Mouse (Mus musculus): ENCODE data around the gene Cd2. TPM values are rescaled to one million over a fixed set of nuclear protein-coding genes. Genes with fewer than 3 reads are reported as not detected.

Cd2 gene
- total and polyA plus RNA-seq, 2 experiments = 0.33 to 1.0 TPM

DNA sequence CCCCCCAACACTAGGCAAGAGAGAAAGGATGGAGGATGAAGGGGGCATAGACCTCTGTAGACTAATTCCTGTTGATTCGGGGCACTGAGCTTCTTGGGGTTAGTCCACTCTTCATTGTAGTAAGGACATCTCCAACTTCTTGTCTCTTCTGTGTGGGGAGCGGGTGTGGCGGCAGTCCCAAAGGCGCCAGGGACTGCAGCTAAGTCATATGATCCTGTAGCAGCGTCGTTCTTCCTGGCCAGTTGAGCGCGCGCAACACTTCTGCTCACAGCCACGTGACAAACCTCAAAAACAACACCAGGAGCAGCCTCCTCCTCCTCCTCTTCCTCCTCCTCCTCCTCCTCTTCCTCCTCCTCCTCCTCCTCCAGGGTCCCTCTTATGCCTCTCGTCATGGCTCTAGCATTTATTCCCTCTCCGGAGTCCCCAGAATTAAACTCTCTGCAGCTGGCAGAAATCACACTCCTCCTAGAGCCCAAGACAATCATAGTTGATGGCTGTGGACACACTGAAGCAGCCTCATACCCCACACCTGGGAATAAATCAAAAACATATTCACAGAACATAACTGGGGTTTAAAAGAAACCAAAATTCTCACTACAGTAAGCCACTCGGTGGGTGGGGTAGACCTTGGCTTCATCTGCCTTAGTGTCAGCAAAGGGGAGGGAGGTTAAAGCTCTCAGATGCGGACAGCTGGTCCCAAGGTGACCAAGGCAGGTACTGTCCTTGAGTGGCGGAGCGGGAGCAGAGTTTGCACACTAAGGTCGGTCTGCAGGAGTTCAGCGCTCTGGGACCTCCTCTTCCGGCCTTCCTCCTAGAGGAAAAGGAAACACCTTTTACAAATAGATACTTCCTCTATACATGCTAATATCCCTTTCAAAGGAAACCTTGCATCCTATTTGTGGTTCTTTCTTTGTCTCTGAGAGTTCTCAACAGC, 3.1 kb upstream of the Cd2 start:
- Histone ChIP-seq H3K27me3 (ENCODE audit: control insufficient read depth, insufficient read depth, low read length) (no peaks in the 10 kb centered on the region), H3K27ac (replicated peaks; ENCODE audit: insufficient read depth, low read depth, low read length) (no peak overlapping the region), H3K9ac (ENCODE audit: low read depth, low read length) (no peak overlapping the region), H3K4me1 (ENCODE audit: control insufficient read depth, insufficient read depth, low read length) (no peaks in the 10 kb centered on the region), H3K79me2 (ENCODE audit: control insufficient read depth, insufficient read depth, low read length) (no peaks in the 10 kb centered on the region), H3K36me3 (ENCODE audit: control insufficient read depth, insufficient read depth, low read length) (no peaks in the 10 kb centered on the region), H3K4me3 (ENCODE audit: insufficient read depth, low read depth, low read length) (no peak overlapping the region)
- 73% methylated on average over 19 of the region's 19 CpGs for WGBS
- TF ChIP-seq POLR2A (IDR thresholded peaks at IDR 0.05; ENCODE audit: extremely low read depth, insufficient read depth, low read length) (no peak), CTCF (IDR thresholded peaks at IDR 0.05; ENCODE audit: low read depth, low read length) (no peak)
- no peak for DNase-seq (ENCODE audit: extremely low read depth, low read depth, low spot score)

DNA sequence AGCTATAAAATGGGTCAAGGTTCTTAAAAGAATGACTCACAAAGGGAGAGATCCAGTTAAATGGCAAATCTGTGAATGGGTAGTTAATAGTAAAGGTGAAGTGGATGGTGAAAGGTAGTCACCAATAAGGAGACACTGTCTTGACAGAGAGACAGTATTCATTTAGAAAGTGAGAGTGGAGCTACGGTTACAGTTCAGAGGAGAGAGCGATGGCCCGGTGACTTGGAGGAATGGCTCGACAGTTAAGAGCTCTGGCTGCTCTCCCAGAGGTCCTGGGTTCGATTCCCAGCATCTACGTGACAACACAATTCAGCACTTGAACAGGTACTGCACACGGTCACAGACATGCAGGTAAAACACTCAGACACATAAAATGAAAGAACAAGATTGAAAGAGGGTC, 2.3 kb upstream of the Cd2 start:
- Histone ChIP-seq H3K79me2 (ENCODE audit: control insufficient read depth, insufficient read depth, low read length) (no peaks in the 10 kb centered on the region), H3K9ac (ENCODE audit: low read depth, low read length) (no peak overlapping the region), H3K4me1 (ENCODE audit: control insufficient read depth, insufficient read depth, low read length) (no peaks in the 10 kb centered on the region), H3K27ac (replicated peaks; ENCODE audit: insufficient read depth, low read depth, low read length) (no peak overlapping the region), H3K36me3 (ENCODE audit: control insufficient read depth, insufficient read depth, low read length) (no peaks in the 10 kb centered on the region), H3K4me3 (ENCODE audit: insufficient read depth, low read depth, low read length) (no peak overlapping the region), H3K27me3 (ENCODE audit: control insufficient read depth, insufficient read depth, low read length) (no peaks in the 10 kb centered on the region)
- TF ChIP-seq POLR2A (IDR thresholded peaks at IDR 0.05; ENCODE audit: extremely low read depth, insufficient read depth, low read length) (no peak), CTCF (IDR thresholded peaks at IDR 0.05; ENCODE audit: low read depth, low read length) (no peak)
- WGBS = 84% methylated on average over 7 of the region's 7 CpGs
- no peak for DNase-seq (ENCODE audit: extremely low read depth, low read depth, low spot score)

DNA sequence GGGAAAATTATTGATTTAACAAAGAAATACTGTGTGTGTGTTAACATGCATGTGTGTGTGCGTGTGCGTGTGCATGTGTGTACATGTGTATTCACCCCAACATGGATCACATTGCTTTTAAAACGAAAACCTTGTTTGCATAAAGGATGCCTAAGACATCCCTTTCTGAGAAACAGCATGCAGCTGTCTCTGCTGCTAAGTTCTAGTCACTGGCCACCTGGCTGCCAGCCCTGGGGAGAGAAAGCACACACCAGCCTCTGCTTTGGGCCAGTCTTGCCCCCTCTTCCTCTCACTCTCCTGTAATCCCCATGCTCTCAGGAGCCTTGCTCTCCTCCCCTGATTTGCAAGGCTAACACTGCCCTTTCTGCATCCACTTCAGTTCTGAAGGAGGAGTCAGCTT, 1.7 kb upstream of the Cd2 start:
- WGBS = 86% methylated on average over 3 of the region's 3 CpGs

DNA sequence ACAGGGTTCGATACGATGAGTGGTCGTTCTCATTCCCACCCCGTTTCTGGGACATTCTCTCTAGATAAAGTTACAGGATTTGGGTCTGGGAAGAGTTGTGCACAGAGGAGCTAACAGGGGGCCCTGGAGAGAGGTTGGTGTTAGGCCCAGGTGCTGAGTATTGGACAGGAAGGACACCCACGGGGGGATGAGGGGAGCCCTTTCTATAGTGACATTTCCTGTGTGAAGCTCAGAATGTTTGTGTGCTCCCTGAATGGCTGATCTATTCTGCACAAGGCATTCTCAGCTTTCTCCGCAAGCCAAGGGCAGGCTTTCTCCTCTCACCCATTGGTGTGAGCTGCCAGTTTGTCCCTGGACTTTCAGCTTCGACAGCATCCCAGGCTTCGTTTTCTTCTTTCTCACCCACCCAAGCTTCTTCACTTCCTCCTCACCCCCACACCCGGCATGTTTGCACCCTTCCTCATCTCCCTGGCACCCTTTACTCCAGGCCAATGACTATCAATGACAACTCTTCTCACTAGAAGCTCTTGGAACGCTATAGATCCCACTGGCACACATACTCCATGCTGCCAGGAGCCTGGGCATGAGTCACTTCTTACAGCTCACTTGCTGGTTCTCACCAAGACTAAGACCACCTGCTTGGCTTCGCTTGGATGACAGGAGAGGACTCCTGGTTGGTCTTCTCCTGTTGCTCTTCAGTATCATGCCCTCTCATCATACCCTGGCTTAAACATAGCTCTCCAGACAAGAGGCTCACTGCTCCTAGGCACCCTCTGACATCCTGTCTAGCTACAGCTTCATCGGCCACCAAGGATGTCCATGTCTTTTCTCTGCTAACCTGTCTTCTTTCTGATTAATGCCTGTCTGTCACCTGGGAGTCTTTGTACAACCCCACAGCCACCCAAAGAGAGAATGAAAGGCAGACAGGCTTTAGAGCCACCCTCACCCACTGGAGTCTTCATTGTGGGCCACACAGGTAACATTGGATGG, 1.1 kb downstream of the Cd2 start:
- DNase-seq (ENCODE audit: extremely low read depth, low read depth, low spot score) = no peak
- Histone ChIP-seq H3K36me3 (ENCODE audit: control insufficient read depth, insufficient read depth, low read length) (no peaks in the 10 kb centered on the region), H3K4me3 (ENCODE audit: insufficient read depth, low read depth, low read length) (no peak overlapping the region), H3K4me1 (ENCODE audit: control insufficient read depth, insufficient read depth, low read length) (no peaks in the 10 kb centered on the region), H3K27me3 (ENCODE audit: control insufficient read depth, insufficient read depth, low read length) (no peaks in the 10 kb centered on the region), H3K9ac (ENCODE audit: low read depth, low read length) (no peak overlapping the region), H3K79me2 (ENCODE audit: control insufficient read depth, insufficient read depth, low read length) (no peaks in the 10 kb centered on the region), H3K27ac (replicated peaks; ENCODE audit: insufficient read depth, low read depth, low read length) (no peak overlapping the region)
- WGBS = 80% methylated on average over 12 of the region's 12 CpGs
- TF ChIP-seq CTCF (IDR thresholded peaks at IDR 0.05; ENCODE audit: low read depth, low read length) (no peak), POLR2A (IDR thresholded peaks at IDR 0.05; ENCODE audit: extremely low read depth, insufficient read depth, low read length) (no peak)

More for the DNA sequence above, 1.7 kb upstream of the Cd2 start:
- no peak overlapping the region for H3K4me3 ChIP-seq (ENCODE audit: insufficient read depth, low read depth, low read length)
- no peak overlapping the region for H3K9ac ChIP-seq (ENCODE audit: low read depth, low read length)
- no peak overlapping the region for H3K27ac ChIP-seq (replicated peaks; ENCODE audit: insufficient read depth, low read depth, low read length)
- no peaks in the 10 kb centered on the region for H3K36me3 ChIP-seq (ENCODE audit: control insufficient read depth, insufficient read depth, low read length)
- H3K79me2 ChIP-seq (ENCODE audit: control insufficient read depth, insufficient read depth, low read length) = no peaks in the 10 kb centered on the region
- H3K27me3 ChIP-seq (ENCODE audit: control insufficient read depth, insufficient read depth, low read length) = no peaks in the 10 kb centered on the region
- TF ChIP-seq CTCF (IDR thresholded peaks at IDR 0.05; ENCODE audit: low read depth, low read length) (no peak), POLR2A (IDR thresholded peaks at IDR 0.05; ENCODE audit: extremely low read depth, insufficient read depth, low read length) (no peak)
- H3K4me1 ChIP-seq (ENCODE audit: control insufficient read depth, insufficient read depth, low read length) = no peaks in the 10 kb centered on the region
- DNase-seq (ENCODE audit: extremely low read depth, low read depth, low spot score) = no peak

DNA sequence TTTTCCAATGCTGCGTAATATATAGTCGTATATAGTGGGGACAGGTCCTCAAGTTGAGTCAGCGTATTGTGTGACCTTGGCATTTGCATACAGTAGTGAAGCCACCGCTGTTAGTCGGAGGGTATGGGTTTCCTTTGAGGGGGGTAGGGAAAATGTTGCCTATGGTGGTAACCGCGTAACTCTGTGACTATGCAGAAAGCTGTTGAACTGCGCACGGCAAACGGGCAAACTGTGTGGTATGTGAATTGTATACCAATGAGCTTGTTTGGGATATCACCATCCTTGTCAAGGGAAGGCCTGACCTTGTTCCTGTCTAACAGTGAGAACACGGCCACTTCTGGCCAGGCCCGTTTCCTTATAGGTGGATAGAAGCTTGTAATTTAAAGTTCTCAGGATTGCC, 1.9 kb downstream of the Cd2 start:
- TF ChIP-seq CTCF (IDR thresholded peaks at IDR 0.05; ENCODE audit: low read depth, low read length) = no peak
- TF ChIP-seq POLR2A (IDR thresholded peaks at IDR 0.05; ENCODE audit: extremely low read depth, insufficient read depth, low read length) = no peak
- Histone ChIP-seq H3K79me2 (ENCODE audit: control insufficient read depth, insufficient read depth, low read length) (no peaks in the 10 kb centered on the region), H3K36me3 (ENCODE audit: control insufficient read depth, insufficient read depth, low read length) (no peaks in the 10 kb centered on the region), H3K4me1 (ENCODE audit: control insufficient read depth, insufficient read depth, low read length) (no peaks in the 10 kb centered on the region), H3K9ac (ENCODE audit: low read depth, low read length) (no peak overlapping the region), H3K27me3 (ENCODE audit: control insufficient read depth, insufficient read depth, low read length) (no peaks in the 10 kb centered on the region), H3K27ac (replicated peaks; ENCODE audit: insufficient read depth, low read depth, low read length) (no peak overlapping the region), H3K4me3 (ENCODE audit: insufficient read depth, low read depth, low read length) (no peak overlapping the region)
- 90% methylated on average over 12 of the region's 12 CpGs for WGBS
- DNase-seq (ENCODE audit: extremely low read depth, low read depth, low spot score) = no peak

Measured in liver, adult 2 months (tissue).